Mouse (Mus musculus): ENCODE data around the gene Tnik.

The Tnik gene

GRCm38 (mm10) chr3:28263002-28263947, at the start of gene Tnik:
TSS of gene Tnik (plus strand) at chr3:28263214.
- DNase-seq (ENCODE audit: extremely low read depth, low read depth, low spot score): peak; percentile 23

- no peak for DNase-seq (ENCODE audit: extremely low read depth, low read depth, low spot score)
Observed at GRCm38 (mm10) chr3:28214886-28215311, 48.1 kb upstream of the Tnik start.

- DNase-seq (ENCODE audit: extremely low read depth, low read depth, low spot score): no peak
Observed at GRCm38 (mm10) chr3:28217001-28217400, 46.0 kb upstream of the Tnik start.

- DNase-seq (ENCODE audit: extremely low read depth, low read depth, low spot score): no peak
Observed at GRCm38 (mm10) chr3:28219533-28219932, 43.5 kb upstream of the Tnik start.

GRCm38 (mm10) chr3:28219964-28220363, 43.0 kb upstream of the Tnik start:
- DNase-seq (ENCODE audit: extremely low read depth, low read depth, low spot score): no peak

GRCm38 (mm10) chr3:28224437-28225356, 38.3 kb upstream of the Tnik start:
- DNase-seq (ENCODE audit: extremely low read depth, low read depth, low spot score): no peak

- no peak for DNase-seq (ENCODE audit: extremely low read depth, low read depth, low spot score)
Observed at GRCm38 (mm10) chr3:28225357-28225905, 37.6 kb upstream of the Tnik start.

GRCm38 (mm10) chr3:28226181-28226580, 36.8 kb upstream of the Tnik start:
- no peak for DNase-seq (ENCODE audit: extremely low read depth, low read depth, low spot score)

- no peak for DNase-seq (ENCODE audit: extremely low read depth, low read depth, low spot score)
Observed at GRCm38 (mm10) chr3:28228930-28229329, 34.1 kb upstream of the Tnik start.

GRCm38 (mm10) chr3:28229503-28229902, 33.5 kb upstream of the Tnik start:
- DNase-seq (ENCODE audit: extremely low read depth, low read depth, low spot score): no peak

GRCm38 (mm10) chr3:28232885-28233284, 30.1 kb upstream of the Tnik start:
- DNase-seq (ENCODE audit: extremely low read depth, low read depth, low spot score): no peak

- no peak for DNase-seq (ENCODE audit: extremely low read depth, low read depth, low spot score)
Observed at GRCm38 (mm10) chr3:28234179-28234578, 28.8 kb upstream of the Tnik start.

- DNase-seq (ENCODE audit: extremely low read depth, low read depth, low spot score): no peak
Observed at GRCm38 (mm10) chr3:28236689-28237088, 26.3 kb upstream of the Tnik start.

- DNase-seq (ENCODE audit: extremely low read depth, low read depth, low spot score): no peak
Observed at GRCm38 (mm10) chr3:28238136-28238535, 24.9 kb upstream of the Tnik start.

- DNase-seq (ENCODE audit: extremely low read depth, low read depth, low spot score): no peak
Observed at GRCm38 (mm10) chr3:28242561-28242960, 20.5 kb upstream of the Tnik start.

GRCm38 (mm10) chr3:28244244-28244890, 18.6 kb upstream of the Tnik start:
- no peak for DNase-seq (ENCODE audit: extremely low read depth, low read depth, low spot score)

GRCm38 (mm10) chr3:28248255-28248957, 14.6 kb upstream of the Tnik start:
- DNase-seq (ENCODE audit: extremely low read depth, low read depth, low spot score): no peak

GRCm38 (mm10) chr3:28255711-28256110, 7.3 kb upstream of the Tnik start:
- no peak for DNase-seq (ENCODE audit: extremely low read depth, low read depth, low spot score)

GRCm38 (mm10) chr3:28262371-28263001, 528 bp upstream of the Tnik start:
- no peak for DNase-seq (ENCODE audit: extremely low read depth, low read depth, low spot score)
